Comparison of ENCODE assay signal across 9 mouse cellular contexts in genomic region chr6:55550926-55551325, GRCm38 (mm10).
DNase-seq lines count a peak whose midpoint lies in the region; ATAC-seq lines count a peak whose summit lies in the region.
"Had no signal": no experiment of that assay in that cellular context is flagged by ENCODE, and none has a peak within 500 bp of the region (broad histone marks: within the 10 kb centered on the region; RNA-seq: fewer than 3 reads in every experiment).

No protein-coding gene starts in this region.

- H3K9me3 ChIP-seq in limb, embryonic 10.5 days (replicated peaks), result no peaks in the 10 kb centered on the region

- intact Hi-C loops in heart, postnatal 10 days (cut with DNase I), result loop anchor here (2.0 kb wide), 1 partner anchor 262 kb away; no protein-coding TSS in a partner anchor

- H3K36me3 ChIP-seq in limb, embryonic 10.5 days, result no peaks in the 10 kb centered on the region
- H3K36me3 ChIP-seq: embryonic facial prominence, embryonic 13.5 days had no signal

- H3K27ac ChIP-seq in limb, embryonic 10.5 days, result no peak overlapping the region
- H3K27ac ChIP-seq: embryonic facial prominence, embryonic 13.5 days had no signal

- no peaks in the 10 kb centered on the region for H3K27me3 ChIP-seq in limb, embryonic 10.5 days (ENCODE audit: low read depth, poor library complexity, severe bottlenecking)
- H3K27me3 ChIP-seq: embryonic facial prominence, embryonic 13.5 days had no signal

- no peak overlapping the region for H3K4me3 ChIP-seq in limb, embryonic 10.5 days
- H3K4me3 ChIP-seq: embryonic facial prominence, embryonic 13.5 days had no signal

- DNase-seq in cerebellum, postnatal 4 days (ENCODE audit: low spot score in 2 of 2), result peak; percentile 25 to 53
- DNase-seq in ovary, postnatal 36 days (ENCODE audit: low spot score), result peak; percentile 10
- no peak for DNase-seq in ovary, postnatal 10 days (ENCODE audit: low spot score)
- peak; percentile 32 to 51 for DNase-seq in heart, postnatal 10 days
- peak; percentile 59 for DNase-seq in limb, embryonic 10.5 days (ENCODE audit: low spot score)
- peak; percentile 15 for DNase-seq in testis, postnatal 14 days (ENCODE audit: low spot score)
- DNase-seq in spleen, postnatal 4 days (ENCODE audit: low spot score in 2 of 2), result no peak

- WGBS in limb, embryonic 10.5 days, result 45% methylated on average over 13 of the region's 13 CpGs

- ATAC-seq in cerebellum, adult (ENCODE audit: insufficient number of reproducible peaks, low FRiP score, low TSS enrichment), result no peak

- no peaks in the 10 kb centered on the region for H3K4me1 ChIP-seq in limb, embryonic 10.5 days
- H3K4me1 ChIP-seq: embryonic facial prominence, embryonic 13.5 days had no signal

Comparison
In these comparisons a context has a peak if more than half of its experiments do, and no peak if none do; other contexts are left out.
1. DNase-seq: peak in cerebellum, postnatal 4 days (2 of 2), ovary, postnatal 36 days (single experiment), heart, postnatal 10 days (2 of 2), limb, embryonic 10.5 days (single experiment) and testis, postnatal 14 days (single experiment); none in ovary, postnatal 10 days (single experiment) and spleen, postnatal 4 days (0 of 2).